Mouse (Mus musculus): Measurements from ENCODE around the gene Itga11.

DNA sequence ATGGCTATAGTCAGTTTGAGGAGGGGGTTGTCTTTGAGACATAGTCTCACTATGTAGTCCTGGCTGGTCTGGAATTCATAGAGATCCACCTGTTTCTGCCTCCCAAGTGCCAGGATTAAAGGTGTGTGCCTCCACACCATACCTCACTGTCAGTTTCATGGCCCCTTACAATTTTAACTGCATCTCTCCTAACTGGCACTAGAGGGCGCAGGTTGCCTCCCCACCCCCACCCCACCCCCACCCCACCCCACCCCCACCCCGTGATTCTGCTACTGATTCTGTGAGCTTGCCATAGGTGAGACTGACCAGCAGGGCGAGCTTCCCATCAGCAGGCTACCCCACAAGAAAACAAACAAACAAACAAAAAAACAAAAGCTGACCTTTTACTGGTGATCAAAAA lies 36.7 kb downstream of the Itga11 start:
- TF ChIP-seq CTCF (IDR thresholded peaks at IDR 0.05; ENCODE audit: low read depth, low read length) (peak; percentile 31; the same call in 1 of the 2 replicates), POLR2A (IDR thresholded peaks at IDR 0.05; ENCODE audit: extremely low read depth, insufficient read depth, low read length) (no peak)

All from liver, adult 2 months (tissue).